Mouse (Mus musculus) intestine, embryonic 16.5 days (tissue): ENCODE results near the gene Cdkal1. TPM values are rescaled to one million over a fixed set of nuclear protein-coding genes. Genes with fewer than 3 reads are reported as not detected.

Experiments
- ATAC-seq: fragments of 200-750 bp; cut with Nextera tagmentation; 2 replicates; pipeline ENCODE4 v1.8.0; 2017; ENCODE audit warnings: moderate TSS enrichment, moderate library complexity
- H3K27ac ChIP-seq: fragments of 300-500 bp; sonication (generic); 2 replicates; pipeline ENCODE4 v1.5.1; 2014; ENCODE audit warnings: mild to moderate bottlenecking, low read length
- H3K27me3 ChIP-seq: fragments of 300-500 bp; sonication (generic); replicated peaks from 2 replicates; pipeline ENCODE4 v1.6.1; 2014; ENCODE audit warnings: low read length, control low read depth, mixed read lengths; ENCODE audit not compliant: control insufficient read depth, insufficient read depth
- H3K36me3 ChIP-seq: fragments of 300-500 bp; sonication (generic); 2 replicates; pipeline ENCODE4 v1.6.1; 2014; ENCODE audit warnings: low read length, control low read depth; ENCODE audit not compliant: control insufficient read depth, insufficient read depth
- H3K4me1 ChIP-seq: fragments of 300-500 bp; sonication (generic); 2 replicates; pipeline ENCODE4 v1.6.1; 2014; ENCODE audit warnings: low read length, control low read depth, mixed read lengths; ENCODE audit not compliant: control insufficient read depth, insufficient read depth
- H3K4me2 ChIP-seq: fragments of 300-500 bp; sonication (generic); 2 replicates; pipeline ENCODE4 v1.6.1; 2014; ENCODE audit warnings: low read depth, low read length, control low read depth
- H3K4me3 ChIP-seq: fragments of 300-500 bp; sonication (generic); 2 replicates; pipeline ENCODE4 v1.5.1; 2014; ENCODE audit warnings: mild to moderate bottlenecking, low read length
- H3K9ac ChIP-seq: fragments of 300-500 bp; sonication (generic); 2 replicates; pipeline ENCODE4 v1.6.1; 2014; ENCODE audit warnings: low read depth, low read length
- H3K9me3 ChIP-seq: fragments of 300-500 bp; sonication (generic); 2 replicates; pipeline ENCODE4 v1.6.1; 2016; ENCODE audit warnings: low read length, control low read depth; ENCODE audit not compliant: control insufficient read depth
- WGBS: fragments of 180-500 bp; shearing (Covaris S2); extraction: QIAGEN DNeasy Blood & Tissue Kit; methylation state at CpG from one replicate; pipeline ENCODE4 v1.1.7; 2014; 5-methylcytosine and 5-hydroxymethylcytosine counted together
- polyA plus RNA-seq: library from polyadenylated mRNA; unstranded; fragments of >200 nt; fragmentation: Nextera tagmentation; extraction: Ambion mirVana; gene quantifications from 2 replicates; pipeline ENCODE4 v1.2.1, GENCODE M21; 2015

Cdkal1 gene
- polyA plus RNA-seq, 1 experiment from 2014 or later = 25.0 TPM

GRCm38 (mm10) chr13:29320421-29320820, 535.1 kb downstream of the Cdkal1 start:
- no peak overlapping the region for H3K4me3 ChIP-seq
- H3K36me3 ChIP-seq = no peaks in the 10 kb centered on the region
- no peaks in the 10 kb centered on the region for H3K27me3 ChIP-seq
- H3K27ac ChIP-seq = no peak overlapping the region
- no peak overlapping the region for H3K4me2 ChIP-seq
- 49% methylated on average over 2 of the region's 2 CpGs for WGBS
- H3K4me1 ChIP-seq = no peaks in the 10 kb centered on the region
- ATAC-seq = no peak
- no peaks in the 10 kb centered on the region for H3K9me3 ChIP-seq
- H3K9ac ChIP-seq = no peak overlapping the region

GRCm38 (mm10) chr13:29317703-29318102, 537.8 kb downstream of the Cdkal1 start:
- H3K4me2 ChIP-seq = no peak overlapping the region
- H3K4me1 ChIP-seq = no peaks in the 10 kb centered on the region
- no peak overlapping the region for H3K4me3 ChIP-seq
- ATAC-seq = no peak
- no peaks in the 10 kb centered on the region for H3K27me3 ChIP-seq
- no peak overlapping the region for H3K27ac ChIP-seq
- WGBS = 92% methylated on average over 1 of the region's 1 CpGs
- H3K9me3 ChIP-seq = no peaks in the 10 kb centered on the region
- no peak overlapping the region for H3K9ac ChIP-seq
- no peaks in the 10 kb centered on the region for H3K36me3 ChIP-seq

DNA sequence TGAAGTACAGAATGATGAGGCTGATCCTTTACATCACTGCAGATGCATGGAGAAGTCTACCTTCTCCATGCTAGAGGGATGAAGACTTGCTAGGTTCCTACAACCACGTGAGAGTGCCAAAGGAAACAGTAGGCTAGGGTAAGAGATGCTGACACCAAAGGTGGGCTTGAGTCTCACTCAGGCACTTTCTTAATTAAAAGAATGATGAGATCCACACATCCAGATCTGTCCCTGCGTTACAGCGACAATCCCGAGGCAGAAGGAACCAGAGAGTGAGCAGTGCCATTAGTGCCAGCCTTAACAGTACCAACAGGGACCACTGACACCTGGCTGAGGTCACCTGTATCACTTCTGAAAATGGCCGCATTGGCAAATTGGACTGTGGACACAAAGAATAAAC, 539.2 kb downstream of the Cdkal1 start:
- WGBS = 97% methylated on average over 5 of the region's 5 CpGs
- Histone ChIP-seq H3K27ac (no peak overlapping the region), H3K9me3 (no peaks in the 10 kb centered on the region), H3K4me2 (no peak overlapping the region), H3K36me3 (no peaks in the 10 kb centered on the region), H3K27me3 (no peaks in the 10 kb centered on the region), H3K4me1 (no peaks in the 10 kb centered on the region), H3K4me3 (no peak overlapping the region), H3K9ac (no peak overlapping the region)
- no peak for ATAC-seq

DNA sequence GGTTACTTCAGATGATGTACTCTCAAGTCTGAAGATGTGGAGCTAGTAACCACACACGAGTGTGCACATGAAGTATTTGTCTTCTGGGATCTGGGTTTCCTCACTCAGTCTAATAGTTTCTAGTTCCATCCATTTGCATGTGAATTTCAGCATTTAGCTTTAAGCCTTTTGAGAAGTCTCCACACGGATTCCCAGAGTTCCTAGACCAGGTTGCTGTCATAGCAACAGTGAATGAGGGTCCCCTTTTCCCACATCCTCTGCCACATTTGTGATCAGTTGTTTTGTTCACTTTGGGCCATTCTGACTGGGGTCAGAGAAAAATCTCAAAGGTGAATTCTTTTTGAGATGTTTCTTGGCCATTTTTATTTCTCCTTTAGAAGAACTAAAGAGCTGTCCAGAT, 543.4 kb downstream of the Cdkal1 start:
- 64% methylated on average over 2 of the region's 2 CpGs for WGBS

GRCm38 (mm10) chr13:29307420-29307819, 548.1 kb downstream of the Cdkal1 start:
- H3K4me2 ChIP-seq = no peak overlapping the region
- no peak for ATAC-seq
- no peaks in the 10 kb centered on the region for H3K36me3 ChIP-seq
- H3K27me3 ChIP-seq = no peaks in the 10 kb centered on the region
- no peak overlapping the region for H3K4me3 ChIP-seq
- H3K4me1 ChIP-seq = no peaks in the 10 kb centered on the region
- H3K9me3 ChIP-seq = no peaks in the 10 kb centered on the region
- no peak overlapping the region for H3K27ac ChIP-seq
- 52% methylated on average over 6 of the region's 6 CpGs for WGBS
- no peak overlapping the region for H3K9ac ChIP-seq

More for the DNA sequence above, 543.4 kb downstream of the Cdkal1 start:
- no peaks in the 10 kb centered on the region for H3K27me3 ChIP-seq
- no peak overlapping the region for H3K27ac ChIP-seq
- H3K4me2 ChIP-seq = no peak overlapping the region
- ATAC-seq = no peak
- H3K9me3 ChIP-seq = no peaks in the 10 kb centered on the region
- no peak overlapping the region for H3K9ac ChIP-seq
- H3K4me3 ChIP-seq = no peak overlapping the region
- no peaks in the 10 kb centered on the region for H3K4me1 ChIP-seq
- no peaks in the 10 kb centered on the region for H3K36me3 ChIP-seq

GRCm38 (mm10) chr13:29292608-29293240, 562.8 kb downstream of the Cdkal1 start:
- no peak for ATAC-seq
- no peaks in the 10 kb centered on the region for H3K27me3 ChIP-seq
- H3K36me3 ChIP-seq = no peaks in the 10 kb centered on the region
- H3K4me3 ChIP-seq = no peak overlapping the region
- WGBS = 80% methylated on average over 9 of the region's 9 CpGs
- no peak overlapping the region for H3K9ac ChIP-seq
- no peak overlapping the region for H3K4me2 ChIP-seq
- no peaks in the 10 kb centered on the region for H3K4me1 ChIP-seq
- no peak overlapping the region for H3K27ac ChIP-seq
- no peaks in the 10 kb centered on the region for H3K9me3 ChIP-seq

- no peaks in the 10 kb centered on the region for H3K27me3 ChIP-seq
- H3K4me2 ChIP-seq = no peak overlapping the region
- 63% methylated on average over 4 of the region's 4 CpGs for WGBS
- no peak for ATAC-seq
- H3K36me3 ChIP-seq = no peaks in the 10 kb centered on the region
- no peak overlapping the region for H3K27ac ChIP-seq
- no peak overlapping the region for H3K9ac ChIP-seq
- H3K9me3 ChIP-seq = no peaks in the 10 kb centered on the region
- no peaks in the 10 kb centered on the region for H3K4me1 ChIP-seq
- H3K4me3 ChIP-seq = no peak overlapping the region
Observed at GRCm38 (mm10) chr13:29290569-29290968, 564.9 kb downstream of the Cdkal1 start.

DNA sequence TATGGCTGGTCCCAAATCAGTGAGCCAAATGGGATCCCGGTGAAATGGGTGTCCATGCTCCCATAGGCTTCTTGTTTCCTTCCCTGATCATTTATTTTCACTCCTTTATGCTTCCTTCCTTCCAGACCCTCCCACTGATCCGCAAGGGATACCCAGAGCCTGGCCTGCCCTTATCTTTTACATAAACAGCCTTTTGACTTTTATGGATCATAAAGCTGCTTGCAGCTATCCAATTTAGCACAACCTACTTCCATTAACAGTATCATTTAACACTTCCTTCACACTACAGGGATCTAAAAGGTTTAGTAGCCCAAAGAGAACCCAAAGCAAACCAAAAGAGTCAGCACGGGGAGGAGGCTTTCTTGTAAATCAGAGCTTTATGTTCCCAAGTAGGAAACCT, 570.4 kb downstream of the Cdkal1 start:
- WGBS = 44% methylated on average over 3 of the region's 3 CpGs

GRCm38 (mm10) chr13:29281556-29281955, 573.9 kb downstream of the Cdkal1 start:
- no peak overlapping the region for H3K9ac ChIP-seq
- WGBS = 36% methylated on average over 6 of the region's 6 CpGs
- no peak overlapping the region for H3K27ac ChIP-seq
- ATAC-seq = no peak
- H3K4me3 ChIP-seq = no peak overlapping the region
- 0 out of 2 replicates have a peak, but pooled peaks cover 3% of the 10 kb centered on the region for H3K4me1 ChIP-seq
- no peaks in the 10 kb centered on the region for H3K9me3 ChIP-seq
- no peaks in the 10 kb centered on the region for H3K36me3 ChIP-seq
- H3K4me2 ChIP-seq = no peak overlapping the region
- H3K27me3 ChIP-seq = no peaks in the 10 kb centered on the region

More for the DNA sequence above, 570.4 kb downstream of the Cdkal1 start:
- no peaks in the 10 kb centered on the region for H3K27me3 ChIP-seq
- H3K4me1 ChIP-seq = no peaks in the 10 kb centered on the region
- H3K9ac ChIP-seq = no peak overlapping the region
- no peaks in the 10 kb centered on the region for H3K9me3 ChIP-seq
- no peak overlapping the region for H3K4me2 ChIP-seq
- no peak overlapping the region for H3K4me3 ChIP-seq
- no peak for ATAC-seq
- no peak overlapping the region for H3K27ac ChIP-seq
- no peaks in the 10 kb centered on the region for H3K36me3 ChIP-seq

DNA sequence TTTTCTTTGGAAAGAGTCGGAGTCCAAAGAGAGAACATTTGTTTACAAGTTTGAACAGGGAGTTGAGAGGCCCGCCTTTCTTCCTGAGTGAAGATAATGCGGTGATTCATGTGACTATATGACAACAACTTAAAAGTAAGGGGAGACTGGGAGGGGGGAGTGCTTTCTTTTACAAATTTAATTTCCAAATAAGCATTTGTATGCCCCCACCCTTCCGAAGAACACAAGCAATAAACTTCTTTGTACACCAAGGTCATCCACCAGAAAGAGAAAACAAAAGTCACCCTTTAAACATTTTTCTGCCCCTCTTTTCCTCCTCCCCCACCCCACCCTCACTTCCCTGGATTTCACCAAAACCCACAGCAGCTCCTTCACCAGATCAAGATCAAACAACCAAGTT, 577.3 kb downstream of the Cdkal1 start:
- Histone ChIP-seq H3K4me2 (no peak overlapping the region), H3K27ac (no peak overlapping the region), H3K4me3 (no peak overlapping the region), H3K4me1 (0 out of 2 replicates have a peak, but pooled peaks cover 3% of the 10 kb centered on the region), H3K9ac (no peak overlapping the region), H3K27me3 (no peaks in the 10 kb centered on the region), H3K9me3 (no peaks in the 10 kb centered on the region), H3K36me3 (no peaks in the 10 kb centered on the region)
- WGBS = 31% methylated on average over 4 of the region's 4 CpGs
- no peak for ATAC-seq
